ENCODE assay signal across 12 mouse cellular contexts in the genomic region with DNA sequence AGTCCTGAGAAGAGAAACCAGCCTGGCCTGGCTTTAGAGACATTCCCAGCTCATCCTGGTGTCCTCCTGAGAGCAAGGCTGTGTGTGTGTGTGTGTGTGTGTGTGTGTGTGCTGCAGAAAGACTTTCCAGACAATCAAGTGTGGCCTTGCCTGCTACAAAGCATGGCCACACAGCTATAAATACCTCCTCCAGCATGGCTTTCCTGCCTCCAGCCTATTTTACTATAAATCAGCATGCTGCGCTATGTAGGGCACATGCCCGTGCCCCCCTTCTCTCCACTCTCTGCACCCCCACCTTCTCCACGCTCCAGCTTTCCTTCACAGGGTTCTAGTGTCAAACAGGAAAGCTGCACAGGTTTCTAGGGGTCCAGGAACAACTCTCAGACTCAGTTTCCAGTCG. TPM values are rescaled to one million over a fixed set of nuclear protein-coding genes. Genes with fewer than 3 reads are reported as not detected.
"Had no signal": no experiment of that assay in that cellular context is flagged by ENCODE, and none has a peak within 500 bp of the region (broad histone marks: within the 10 kb centered on the region; RNA-seq: fewer than 3 reads in every experiment).

No protein-coding gene starts in this region.

- DNase-seq: kidney, adult 18-20 months; kidney, postnatal 10 days; kidney, postnatal 4 days; lung, adult 18-20 months; right cerebral cortex, postnatal 14 days; thymus, adult 2 months; thymus, postnatal 25 days had no signal

RNA-seq across cellular contexts. Expression of a gene that starts 19.2 kb away (rescaled TPM):
- total RNA-seq: liver, adult 2 months; megakaryocyte-erythroid progenitor cell, adult 5-6 weeks had no signal
- polyA plus RNA-seq: kidney, embryonic 14.5 days; liver, adult 2 months; myocyte; spleen, adult 2 months had no signal
